Mouse (Mus musculus): ENCODE data around the gene Creb5.

DNA sequence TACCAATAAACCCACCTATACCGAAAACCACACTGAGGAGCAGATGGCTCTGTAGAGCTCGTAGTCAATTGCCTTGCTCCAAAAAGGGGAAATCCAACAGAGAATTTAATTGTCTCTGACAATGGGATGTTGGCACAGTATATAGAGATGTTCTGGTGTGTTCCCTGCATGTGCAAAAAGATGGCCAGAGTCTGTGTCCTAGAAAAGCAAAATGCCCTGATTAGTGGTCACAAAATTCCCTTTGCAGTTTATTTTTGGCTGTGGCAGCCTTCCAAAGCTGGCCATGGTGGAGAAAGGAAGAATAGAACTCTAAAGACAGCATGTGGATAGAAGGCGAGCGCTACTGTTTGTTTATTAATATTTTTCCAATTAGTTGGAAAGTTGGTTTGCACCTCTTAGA is 250.5 kb downstream of the Creb5 start:
- TF ChIP-seq CTCF (IDR thresholded peaks at IDR 0.05; ENCODE audit: control insufficient read depth, insufficient read depth, insufficient read length) (no peak), MYOG (IDR thresholded peaks at IDR 0.05; ENCODE audit: control insufficient read depth, extremely low read depth, insufficient read length) (no peak), CEBPB (IDR thresholded peaks at IDR 0.05; ENCODE audit: low read depth) (no peak), USF1 (IDR thresholded peaks at IDR 0.05; ENCODE audit: low read depth) (no peak), MAX (IDR thresholded peaks at IDR 0.05) (no peak), MYOD1 (IDR thresholded peaks at IDR 0.05; ENCODE audit: control insufficient read depth, insufficient read length, low read depth) (no peak), FOSL1 (IDR thresholded peaks at IDR 0.05; ENCODE audit: insufficient read depth, low read length, poor library complexity, severe bottlenecking) (no peak)
